Mouse (Mus musculus): Measurements from ENCODE around the gene Zfhx3. TPM values are rescaled to one million over a fixed set of nuclear protein-coding genes. Genes with fewer than 3 reads are reported as not detected.

Gene Zfhx3
- total and polyA plus RNA-seq, 3 experiments, result 0.23 to 2.5 TPM; not detected in 1

- Histone ChIP-seq H3K27me3 (ENCODE audit: control insufficient read depth in 1 of 2, insufficient read depth in 2 of 2, low read length in 2 of 2) (no peaks in the 10 kb centered on the region), H3K9ac (ENCODE audit: control insufficient read depth, low read depth, low read length, poor library complexity, severe bottlenecking) (no peak overlapping the region), H3K4me1 (ENCODE audit: control insufficient read depth in 1 of 2, insufficient read depth in 2 of 2, low read length in 2 of 2) (no peaks in the 10 kb centered on the region), H3K27ac (ENCODE audit: control insufficient read depth, low read depth, low read length) (no peak overlapping the region), H3K79me2 (ENCODE audit: control insufficient read depth, insufficient read depth, low read length, poor library complexity) (no peaks in the 10 kb centered on the region), H3K9me3 (replicated peaks; ENCODE audit: insufficient read depth, low read length) (no peaks in the 10 kb centered on the region), H3K4me3 (ENCODE audit: control insufficient read depth in 1 of 2, insufficient read depth in 1 of 2, low read depth in 2 of 2, low read length in 2 of 2) (no peak overlapping the region), H3K36me3 (ENCODE audit: control insufficient read depth in 1 of 2, insufficient read depth in 2 of 2, low read length in 2 of 2) (no peaks in the 10 kb centered on the region)
- no peak for TF ChIP-seq GABPA (IDR thresholded peaks at IDR 0.05; ENCODE audit: low read depth, low read length)
- no peak for TF ChIP-seq SMC3 (IDR thresholded peaks at IDR 0.05; ENCODE audit: low read depth, low read length)
- TF ChIP-seq RAD21 (IDR thresholded peaks at IDR 0.05; ENCODE audit: low read depth, low read length), result no peak
- no peak for TF ChIP-seq HCFC1 (IDR thresholded peaks at IDR 0.05; ENCODE audit: low read depth, low read length)
- no peak for TF ChIP-seq TBP (IDR thresholded peaks at IDR 0.05; ENCODE audit: low read depth, low read length)
- no peak for TF ChIP-seq POLR2AphosphoS2 (IDR thresholded peaks at IDR 0.05; ENCODE audit: low read length)
- no peak for TF ChIP-seq ZKSCAN1 (IDR thresholded peaks at IDR 0.05; ENCODE audit: low read depth, low read length)
- TF ChIP-seq KAT2A (conservative IDR thresholded peaks at IDR 0.05; ENCODE audit: low read depth, low read length), result no peak
- no peak for TF ChIP-seq SIN3A (IDR thresholded peaks at IDR 0.05; ENCODE audit: low read length)
- TF ChIP-seq JUND (IDR thresholded peaks at IDR 0.05; ENCODE audit: low read depth, low read length), result no peak
- no peak for TF ChIP-seq MAZ (IDR thresholded peaks at IDR 0.05; ENCODE audit: low read depth, low read length)
- TF ChIP-seq RCOR1 (IDR thresholded peaks at IDR 0.05; ENCODE audit: low read depth, low read length), result no peak
- TF ChIP-seq POLR2A (IDR thresholded peaks at IDR 0.05; ENCODE audit: control insufficient read depth in 1 of 2, insufficient read depth in 1 of 2, low read depth in 1 of 2, low read length in 2 of 2, poor library complexity in 1 of 2), result no peak
- TF ChIP-seq GATA1 (IDR thresholded peaks at IDR 0.05; ENCODE audit: low read depth, low read length), result no peak
- DNase-seq (ENCODE audit: low read depth, low spot score), result no peak
These were observed 527.8 kb downstream of the Zfhx3 start for GRCm38 (mm10) chr8:108470269-108470668.

GRCm38 (mm10) chr8:108474556-108474955 is 532.1 kb downstream of the Zfhx3 start:
- Histone ChIP-seq H3K9ac (ENCODE audit: control insufficient read depth, low read depth, low read length, poor library complexity, severe bottlenecking) (no peak overlapping the region), H3K36me3 (ENCODE audit: control insufficient read depth in 1 of 2, insufficient read depth in 2 of 2, low read length in 2 of 2) (no peaks in the 10 kb centered on the region)
- TF ChIP-seq MYC (IDR thresholded peaks at IDR 0.05; ENCODE audit: low read depth, low read length) (no peak), GATA1 (IDR thresholded peaks at IDR 0.05; ENCODE audit: low read depth, low read length) (no peak), ZNF384 (IDR thresholded peaks at IDR 0.05; ENCODE audit: low read depth, low read length) (no peak), E2F4 (IDR thresholded peaks at IDR 0.05; ENCODE audit: borderline replicate concordance, low read depth, low read length) (no peak), NRF1 (IDR thresholded peaks at IDR 0.05; ENCODE audit: insufficient read depth, low read depth, low read length, poor library complexity, severe bottlenecking) (no peak), CTCF (IDR thresholded peaks at IDR 0.05 in 2 of 3, conservative IDR thresholded peaks at IDR 0.05 in 1 of 3; ENCODE audit: control insufficient read depth in 1 of 3, insufficient read depth in 1 of 3, low read depth in 2 of 3, low read length in 3 of 3, poor library complexity in 1 of 3, severe bottlenecking in 1 of 3) (no peak), USF1 (IDR thresholded peaks at IDR 0.05; ENCODE audit: low read depth, low read length) (no peak), BHLHE40 (IDR thresholded peaks at IDR 0.05; ENCODE audit: borderline replicate concordance, low read depth, low read length) (no peak), UBTF (IDR thresholded peaks at IDR 0.05; ENCODE audit: borderline replicate concordance, insufficient read depth, low read depth, low read length) (no peak), MAX (IDR thresholded peaks at IDR 0.05; ENCODE audit: low read length) (no peak)

More at GRCm38 (mm10) chr8:108474556-108474955, 532.1 kb downstream of the Zfhx3 start:
- Histone ChIP-seq H3K27me3 (ENCODE audit: control insufficient read depth in 1 of 2, insufficient read depth in 2 of 2, low read length in 2 of 2) (no peaks in the 10 kb centered on the region), H3K9me3 (replicated peaks; ENCODE audit: insufficient read depth, low read length) (no peaks in the 10 kb centered on the region), H3K27ac (ENCODE audit: control insufficient read depth, low read depth, low read length) (no peak overlapping the region), H3K4me1 (ENCODE audit: control insufficient read depth in 1 of 2, insufficient read depth in 2 of 2, low read length in 2 of 2) (no peaks in the 10 kb centered on the region), H3K79me2 (ENCODE audit: control insufficient read depth, insufficient read depth, low read length, poor library complexity) (no peaks in the 10 kb centered on the region), H3K4me3 (ENCODE audit: control insufficient read depth in 1 of 2, insufficient read depth in 1 of 2, low read depth in 2 of 2, low read length in 2 of 2) (no peak overlapping the region)
- no peak for DNase-seq (ENCODE audit: low read depth, low spot score)

All from MEL (cell line).